Mouse (Mus musculus) liver, embryonic 14.5 days (tissue): ENCODE data around the gene Slc1a2.

Experiments
- CTCF ChIP-seq: IDR thresholded peaks from 2 replicates; pipeline ENCODE4 v1.5.1; 2016; ENCODE audit warnings: antibody characterized with exemption, low read depth, control low read depth
- EP300 ChIP-seq: IDR thresholded peaks from 2 replicates; pipeline ENCODE4 v1.6.1; 2016; ENCODE audit warnings: antibody characterized with exemption, low read depth

DNA sequence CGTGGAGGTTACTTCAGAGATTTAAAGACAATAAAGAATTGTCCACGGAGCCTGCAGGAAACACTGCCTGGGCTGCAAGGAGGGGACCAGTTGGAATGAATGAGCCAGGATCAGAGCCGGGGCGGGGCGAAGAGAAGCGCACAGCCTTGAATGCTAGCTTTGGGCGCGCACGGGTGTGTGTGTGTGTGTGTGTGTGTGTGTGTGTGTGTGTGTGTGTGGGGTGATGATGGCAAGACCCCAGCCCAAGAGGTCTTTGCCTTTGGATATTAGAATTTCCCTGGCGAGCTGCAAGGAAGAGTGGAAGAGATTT lies 1.0 kb downstream of the Slc1a2 start:
- TF ChIP-seq EP300 (no peak), CTCF (no peak)
